Mouse (Mus musculus): Measurements from ENCODE around the gene Zfp688. TPM values are rescaled to one million over a fixed set of nuclear protein-coding genes. Genes with fewer than 3 reads are reported as not detected.
"Not testable (repeated sequence)": the region's sequence is repeated elsewhere in the genome, so short reads cannot be mapped to it uniquely, and the experiment has no call there.

Zfp688 gene
- 27.4 and 28.8 TPM in 2 replicates for polyA plus RNA-seq (2015; fragmentation: Nextera tagmentation; extraction: Ambion mirVana)

- Histone ChIP-seq H3K27ac (peak within 1 kb of the TSS; percentile 62; the same call in 1 of the 2 replicates), H3K4me2 (replicated peaks) (peak within 1 kb of the TSS; percentile 98), H3K4me1 (peaks cover 15% of the 10 kb centered on the region), H3K27me3 (peaks cover 18% of the 10 kb centered on the region), H3K36me3 (peaks cover 18% of the 10 kb centered on the region), H3K9ac (peak within 1 kb of the TSS; percentile 93), H3K9me3 (no peaks in the 10 kb centered on the region), H3K4me3 (peak within 1 kb of the TSS; percentile 75)
- peak; percentile 96 for ATAC-seq (ENCODE audit: low FRiP score, low read depth)
- WGBS, result under 1% methylated on average over 48 of the region's 48 CpGs
These were observed at the start of gene Zfp688 for GRCm38 (mm10) chr7:127421388-127422191. TSS of gene Zfp688 (minus strand) at chr7:127422068.

- no peaks in the 10 kb centered on the region for H3K9me3 ChIP-seq
- peak overlapping the region; percentile 94 for H3K4me2 ChIP-seq (replicated peaks)
- peak overlapping the region; percentile 83 for H3K4me3 ChIP-seq
- peaks cover 16% of the 10 kb centered on the region for H3K4me1 ChIP-seq
- H3K27me3 ChIP-seq, result no peaks in the 10 kb centered on the region
- peak overlapping the region; percentile 98 for H3K27ac ChIP-seq
- peak overlapping the region; percentile 92 for H3K9ac ChIP-seq
- WGBS, result under 1% methylated on average over 24 of the region's 25 CpGs
- peaks cover 58% of the 10 kb centered on the region for H3K36me3 ChIP-seq
- ATAC-seq (ENCODE audit: low FRiP score, low read depth), result peak; percentile 14
These were observed 49.8 kb upstream of the Zfp688 start for GRCm38 (mm10) chr7:127471646-127472010.

GRCm38 (mm10) chr7:127470743-127471645 is 49.1 kb upstream of the Zfp688 start:
- peaks cover 58% of the 10 kb centered on the region for H3K36me3 ChIP-seq
- WGBS, result under 1% methylated on average over 46 of the region's 46 CpGs

DNA sequence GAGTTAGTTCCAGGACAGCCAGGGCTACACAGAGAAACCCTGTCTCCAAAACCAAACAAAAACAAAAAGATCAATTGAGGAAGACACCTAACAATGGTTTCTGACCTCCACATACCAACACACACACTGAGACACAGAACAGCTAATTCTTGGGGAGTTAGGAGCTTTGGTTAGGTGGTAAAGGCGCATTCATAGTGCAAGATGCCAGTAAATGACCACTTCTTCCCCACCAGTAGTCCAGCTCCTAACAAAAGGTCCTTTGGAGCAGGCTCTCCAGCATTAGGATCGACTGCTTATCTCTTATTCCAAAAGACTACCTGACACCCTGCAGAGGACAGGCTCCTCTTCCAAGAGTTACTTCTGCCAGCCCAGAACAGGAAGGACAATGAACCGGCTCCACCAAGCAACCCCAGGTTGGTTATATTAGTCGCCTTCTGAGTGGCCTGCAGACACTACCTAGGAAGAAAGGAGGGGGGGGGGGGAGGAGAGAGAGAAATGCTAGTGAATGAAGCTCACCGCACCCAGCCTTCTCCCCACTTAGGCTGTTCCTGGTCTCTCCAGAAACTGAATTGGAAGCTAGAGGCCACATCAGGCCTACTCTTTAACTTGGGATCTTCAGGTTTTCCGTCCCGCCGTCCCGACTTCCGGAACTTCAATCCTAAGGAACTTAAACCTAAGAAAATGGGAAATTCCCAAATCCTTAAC is 48.3 kb upstream of the Zfp688 start:
- Histone ChIP-seq H3K9ac (peak overlapping the region; percentile 92), H3K27ac (peak overlapping the region; percentile 98)

More at GRCm38 (mm10) chr7:127470743-127471645, 49.1 kb upstream of the Zfp688 start:
- no peaks in the 10 kb centered on the region for H3K27me3 ChIP-seq
- H3K27ac ChIP-seq, result peak overlapping the region; percentile 98
- ATAC-seq (ENCODE audit: low FRiP score, low read depth), result peak; percentile 94
- peaks cover 16% of the 10 kb centered on the region for H3K4me1 ChIP-seq
- peak overlapping the region; percentile 83 for H3K4me3 ChIP-seq
- peak overlapping the region; percentile 92 for H3K9ac ChIP-seq
- no peaks in the 10 kb centered on the region for H3K9me3 ChIP-seq
- H3K4me2 ChIP-seq (replicated peaks), result peak overlapping the region; percentile 94

DNA sequence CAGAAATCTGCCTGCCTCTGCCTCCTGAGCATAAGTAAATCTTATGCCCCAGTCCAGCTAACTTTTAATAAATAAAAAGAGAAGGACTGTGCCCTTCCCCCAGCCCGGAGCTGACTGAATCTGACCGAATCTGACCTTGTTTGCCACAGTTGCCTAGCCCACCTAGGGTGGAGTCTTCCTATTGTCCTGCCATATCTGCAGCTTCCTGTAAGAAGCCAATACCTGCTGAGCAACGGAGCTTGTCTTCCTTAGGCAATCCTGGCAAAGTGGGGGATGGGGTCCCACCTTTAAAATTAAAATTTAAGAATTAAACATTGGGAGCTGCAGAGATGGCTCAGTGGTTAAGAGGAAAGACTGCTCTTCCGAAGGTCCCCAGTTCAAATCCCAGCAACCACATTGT is 44.7 kb upstream of the Zfp688 start:
- no peaks in the 10 kb centered on the region for H3K9me3 ChIP-seq
- WGBS, result 95% methylated on average over 4 of the region's 4 CpGs
- no peak overlapping the region for H3K27ac ChIP-seq
- peaks cover 6% of the 10 kb centered on the region; the same call in 1 of the 2 replicates for H3K4me1 ChIP-seq
- H3K9ac ChIP-seq, result no peak overlapping the region
- no peak for ATAC-seq (ENCODE audit: low FRiP score, low read depth)
- H3K36me3 ChIP-seq, result peaks cover 63% of the 10 kb centered on the region
- no peaks in the 10 kb centered on the region for H3K27me3 ChIP-seq
- no peak overlapping the region for H3K4me2 ChIP-seq (replicated peaks)
- no peak overlapping the region for H3K4me3 ChIP-seq

More for the DNA sequence above, 48.3 kb upstream of the Zfp688 start:
- Histone ChIP-seq H3K9me3 (no peaks in the 10 kb centered on the region), H3K4me2 (replicated peaks) (peak overlapping the region; percentile 94), H3K36me3 (peaks cover 58% of the 10 kb centered on the region), H3K4me3 (peak overlapping the region; percentile 83), H3K4me1 (peaks cover 16% of the 10 kb centered on the region), H3K27me3 (no peaks in the 10 kb centered on the region)
- ATAC-seq (ENCODE audit: low FRiP score, low read depth), result no peak
- 9% methylated on average over 10 of the region's 10 CpGs for WGBS

GRCm38 (mm10) chr7:127465670-127466069 is 43.8 kb upstream of the Zfp688 start:
- H3K4me1 ChIP-seq; ATAC-seq (ENCODE audit: low FRiP score, low read depth): not testable (repeated sequence)

DNA sequence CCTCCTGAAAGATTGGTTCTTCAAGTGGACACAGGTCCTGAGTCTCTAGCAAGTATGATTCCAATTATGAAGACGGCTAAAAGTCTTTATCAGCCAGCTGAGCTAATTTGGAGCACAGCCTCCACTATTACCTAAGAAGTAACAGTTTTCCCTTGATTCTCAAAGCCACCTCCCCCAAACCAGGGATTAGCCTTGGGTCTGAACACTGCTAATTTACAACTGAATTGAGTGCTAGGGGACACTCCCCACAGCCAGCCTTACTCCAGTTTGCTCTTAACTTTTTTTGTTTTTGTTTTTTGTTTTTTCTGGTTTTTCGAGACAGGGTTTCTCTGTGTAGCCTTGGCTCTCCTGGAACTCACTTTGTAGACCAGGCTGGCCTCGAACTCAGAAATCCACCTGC is 43.3 kb upstream of the Zfp688 start:
- no peaks in the 10 kb centered on the region for H3K9me3 ChIP-seq
- H3K4me2 ChIP-seq (replicated peaks), result no peak overlapping the region
- peaks cover 6% of the 10 kb centered on the region; the same call in 1 of the 2 replicates for H3K4me1 ChIP-seq
- no peak overlapping the region for H3K27ac ChIP-seq
- no peak overlapping the region for H3K4me3 ChIP-seq
- peaks cover 76% of the 10 kb centered on the region for H3K36me3 ChIP-seq
- H3K9ac ChIP-seq, result no peak overlapping the region
- H3K27me3 ChIP-seq, result no peaks in the 10 kb centered on the region
- 86% methylated on average over 3 of the region's 3 CpGs for WGBS
- ATAC-seq (ENCODE audit: low FRiP score, low read depth), result no peak

More at GRCm38 (mm10) chr7:127465670-127466069, 43.8 kb upstream of the Zfp688 start:
- not testable (repeated sequence) for H3K27ac ChIP-seq; H3K4me3 ChIP-seq; H3K9ac ChIP-seq; H3K27me3 ChIP-seq; H3K4me2 ChIP-seq (replicated peaks); H3K9me3 ChIP-seq
- H3K36me3 ChIP-seq, result peaks cover 71% of the 10 kb centered on the region
- 93% methylated on average over 2 of the region's 2 CpGs for WGBS

- not testable (repeated sequence) for ATAC-seq (ENCODE audit: low FRiP score, low read depth); H3K4me2 ChIP-seq (replicated peaks); H3K27ac ChIP-seq; H3K9ac ChIP-seq; H3K4me3 ChIP-seq; H3K4me1 ChIP-seq; H3K27me3 ChIP-seq
- H3K9me3 ChIP-seq, result peaks cover 14% of the 10 kb centered on the region; the same call in 1 of the 2 replicates
- 96% methylated on average over 8 of the region's 8 CpGs for WGBS
- H3K36me3 ChIP-seq, result peaks cover 73% of the 10 kb centered on the region
These were observed 37.4 kb upstream of the Zfp688 start, which contains the start of gene Prr14 for GRCm38 (mm10) chr7:127459311-127459710. TSS of gene Prr14 (plus strand) at chr7:127459611.

GRCm38 (mm10) chr7:127458371-127459122 is 36.7 kb upstream of the Zfp688 start:
- H3K27ac ChIP-seq; H3K9ac ChIP-seq; H3K4me2 ChIP-seq (replicated peaks); H3K4me3 ChIP-seq; H3K4me1 ChIP-seq; ATAC-seq (ENCODE audit: low FRiP score, low read depth); H3K27me3 ChIP-seq: not testable (repeated sequence)
- peaks cover 70% of the 10 kb centered on the region for H3K36me3 ChIP-seq
- peaks cover 14% of the 10 kb centered on the region; the same call in 1 of the 2 replicates for H3K9me3 ChIP-seq
- 87% methylated on average over 3 of the region's 3 CpGs for WGBS

DNA sequence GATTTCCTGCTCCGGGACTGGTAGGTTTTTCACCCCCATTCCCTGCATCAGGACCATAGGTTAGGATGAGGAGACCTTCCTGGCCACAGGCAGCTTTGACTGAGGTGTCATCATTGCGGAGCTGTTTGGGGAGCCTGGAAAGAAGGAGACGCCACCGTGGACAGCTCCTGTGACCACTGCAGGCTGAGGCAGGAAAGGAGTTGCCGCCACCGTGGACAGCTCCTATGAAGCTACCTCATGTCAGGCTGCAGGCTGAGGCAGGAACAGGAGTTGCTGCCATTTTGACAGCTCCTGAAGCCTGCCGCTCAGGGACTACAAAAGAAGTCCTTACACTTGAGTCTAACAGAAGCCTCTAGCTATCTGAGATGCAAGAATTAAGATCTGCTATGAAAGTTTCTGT is 33.0 kb upstream of the Zfp688 start:
- no peak overlapping the region for H3K27ac ChIP-seq
- H3K4me1 ChIP-seq, result peaks cover 33% of the 10 kb centered on the region
- peaks cover 72% of the 10 kb centered on the region for H3K36me3 ChIP-seq
- ATAC-seq (ENCODE audit: low FRiP score, low read depth), result no peak
- H3K4me3 ChIP-seq, result no peak overlapping the region
- no peaks in the 10 kb centered on the region for H3K27me3 ChIP-seq
- no peak overlapping the region for H3K4me2 ChIP-seq (replicated peaks)
- peaks cover 14% of the 10 kb centered on the region; the same call in 1 of the 2 replicates for H3K9me3 ChIP-seq
- H3K9ac ChIP-seq, result no peak overlapping the region
- WGBS, result 91% methylated on average over 7 of the region's 7 CpGs

DNA sequence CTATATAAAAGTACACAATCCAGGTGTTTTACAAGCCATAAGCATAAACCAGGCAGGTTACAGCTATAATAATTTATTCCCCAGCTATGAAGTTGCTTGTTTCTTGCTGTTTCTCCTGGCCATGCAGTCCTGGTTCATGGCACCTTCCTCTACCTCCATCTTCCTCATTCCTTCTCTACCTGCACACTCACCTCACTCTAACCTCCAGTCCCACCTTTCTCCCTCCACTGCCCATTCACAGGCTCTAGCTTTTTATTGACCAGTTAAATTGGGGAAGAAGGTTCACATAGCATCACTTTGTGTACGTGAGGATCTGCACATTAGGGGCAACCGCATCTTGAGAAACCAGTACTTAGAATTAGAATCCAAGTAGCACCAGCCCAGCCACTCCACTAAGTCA is 31.2 kb upstream of the Zfp688 start:
- peaks cover 65% of the 10 kb centered on the region for H3K36me3 ChIP-seq
- no peaks in the 10 kb centered on the region for H3K27me3 ChIP-seq
- H3K9me3 ChIP-seq, result peaks cover 14% of the 10 kb centered on the region; the same call in 1 of the 2 replicates
- no peak overlapping the region for H3K27ac ChIP-seq
- no peak overlapping the region for H3K4me3 ChIP-seq
- H3K4me2 ChIP-seq (replicated peaks), result no peak overlapping the region
- H3K4me1 ChIP-seq, result peaks cover 39% of the 10 kb centered on the region
- WGBS, result 96% methylated on average over 2 of the region's 2 CpGs
- no peak overlapping the region for H3K9ac ChIP-seq
- ATAC-seq (ENCODE audit: low FRiP score, low read depth), result no peak
